Mouse (Mus musculus): ENCODE measurements around the gene Hist1h2ba.

Gene Hist1h2ba

DNA sequence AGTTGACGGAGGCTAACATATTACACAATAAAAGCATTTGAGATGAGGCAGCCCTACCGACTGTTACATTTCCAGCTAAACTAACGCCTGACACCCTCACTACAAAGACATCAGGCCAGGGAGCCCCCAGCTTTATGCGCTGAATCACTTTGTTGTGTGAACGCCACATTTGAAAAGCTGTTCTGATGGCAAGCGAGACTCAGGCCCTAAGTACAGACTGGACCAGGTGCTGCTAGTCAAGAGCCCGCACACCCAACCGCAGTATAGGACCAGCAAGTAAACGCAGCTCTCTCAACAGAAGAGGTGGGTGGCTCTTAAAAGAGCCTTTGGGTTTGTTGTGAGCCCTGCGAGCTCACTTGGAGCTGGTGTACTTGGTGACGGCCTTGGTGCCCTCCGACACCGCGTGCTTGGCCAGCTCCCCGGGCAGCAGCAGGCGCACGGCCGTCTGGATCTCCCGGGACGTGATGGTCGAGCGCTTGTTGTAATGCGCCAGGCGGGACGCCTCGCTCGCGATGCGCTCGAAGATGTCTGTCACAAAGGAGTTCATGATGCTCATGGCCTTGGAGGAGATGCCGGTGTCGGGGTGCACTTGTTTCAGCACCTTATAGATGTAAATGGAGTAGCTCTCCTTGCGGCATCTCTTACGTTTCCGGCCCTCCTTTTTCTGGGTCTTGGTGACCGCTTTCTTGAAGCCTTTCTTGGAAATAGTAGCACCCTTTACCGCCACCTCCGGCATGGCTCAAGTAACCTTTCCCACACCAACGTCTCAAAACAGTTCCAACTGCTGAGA lies at the start of gene Hist1h2ba:
Gene Hist1h2ba, minus strand, starts transcription at position 736 of the 790 bp plus-strand sequence.
- no peak for DNase-seq

GRCm38 (mm10) chr13:23972271-23972670 lies 38.3 kb upstream of the Hist1h2ba start:
- no peak for DNase-seq

DNA sequence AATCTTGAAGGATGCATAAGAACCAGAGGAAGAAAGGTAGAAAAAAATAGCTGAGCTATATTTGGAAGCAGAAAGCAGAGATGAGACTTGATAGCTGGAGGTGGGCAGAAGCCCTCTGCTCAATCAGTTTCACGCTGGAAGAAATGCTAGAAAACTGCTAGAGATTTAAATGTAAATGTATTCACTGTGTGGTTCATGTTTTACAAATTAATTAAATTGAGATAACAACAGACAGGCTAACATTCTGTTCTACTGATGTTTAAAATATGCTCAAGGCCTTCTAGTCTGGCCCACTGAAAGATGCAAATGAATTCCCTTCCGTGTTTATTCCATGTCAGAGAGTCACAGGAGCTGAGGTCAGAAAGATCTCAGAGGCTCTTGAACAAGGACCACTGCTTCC lies 37.9 kb upstream of the Hist1h2ba start:
- no peak for DNase-seq

GRCm38 (mm10) chr13:23964909-23965308 lies 31.0 kb upstream of the Hist1h2ba start:
- DNase-seq, result no peak

GRCm38 (mm10) chr13:23959776-23960175 lies 25.8 kb upstream of the Hist1h2ba start:
- no peak for DNase-seq

DNA sequence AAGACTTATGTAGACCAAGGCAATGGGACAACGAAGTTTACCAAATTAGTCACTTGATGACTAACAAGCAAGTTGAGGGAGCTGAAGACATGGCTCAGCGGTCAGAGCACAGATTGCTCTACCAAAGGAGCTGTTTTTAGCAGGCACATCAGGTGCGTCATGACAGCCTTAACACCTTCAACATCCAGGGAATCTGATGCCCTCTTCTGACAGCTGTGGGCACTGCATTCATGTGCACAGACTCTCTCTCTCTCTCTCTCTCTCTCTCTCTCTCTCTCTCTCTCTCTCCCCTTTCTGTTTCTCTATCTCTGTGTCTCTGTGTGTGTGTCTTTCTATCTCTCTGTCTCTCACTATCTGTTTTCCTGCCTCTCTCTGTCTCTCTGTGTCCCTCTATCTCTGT lies 17.0 kb upstream of the Hist1h2ba start:
- peak in 1 of 2 experiments; percentile 12 for DNase-seq

DNA sequence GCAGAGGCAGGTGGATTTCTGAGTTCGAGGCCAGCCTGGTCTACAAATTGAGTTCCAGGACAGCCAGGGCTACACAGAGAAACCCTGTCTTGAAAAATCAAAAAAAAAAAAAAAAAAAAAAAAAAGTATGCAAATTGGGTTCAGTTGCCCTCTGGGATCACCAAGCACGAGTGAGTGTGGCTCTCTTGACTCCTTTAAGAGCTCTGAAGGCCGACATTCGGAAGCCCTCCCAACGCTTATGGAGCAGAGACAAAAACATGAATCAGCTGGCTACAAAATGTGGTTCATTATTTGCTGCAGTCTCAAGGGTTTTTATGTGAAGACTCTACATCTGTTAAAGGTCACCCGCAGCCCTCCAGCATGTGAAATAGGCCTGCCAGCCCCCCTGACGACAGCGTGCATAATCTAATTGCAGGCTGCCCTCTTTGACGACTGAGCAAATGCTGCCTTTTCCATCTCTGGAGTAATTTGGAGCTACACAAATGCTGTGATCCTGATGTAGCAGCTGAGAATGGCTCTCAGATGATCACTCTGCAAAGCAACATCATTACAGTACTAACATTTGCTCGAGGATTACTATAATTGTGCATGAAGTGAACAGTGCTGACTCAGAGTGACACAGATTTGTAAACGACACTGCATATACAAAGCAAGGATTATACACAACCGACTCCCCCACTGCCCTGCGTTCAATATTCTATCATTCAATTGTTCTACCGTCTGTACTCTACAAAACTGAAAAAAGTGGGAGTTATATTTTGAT lies 15.7 kb upstream of the Hist1h2ba start:
- DNase-seq, result no peak

- no peak for DNase-seq
Observed at GRCm38 (mm10) chr13:23946254-23946653, 12.3 kb upstream of the Hist1h2ba start.

DNA sequence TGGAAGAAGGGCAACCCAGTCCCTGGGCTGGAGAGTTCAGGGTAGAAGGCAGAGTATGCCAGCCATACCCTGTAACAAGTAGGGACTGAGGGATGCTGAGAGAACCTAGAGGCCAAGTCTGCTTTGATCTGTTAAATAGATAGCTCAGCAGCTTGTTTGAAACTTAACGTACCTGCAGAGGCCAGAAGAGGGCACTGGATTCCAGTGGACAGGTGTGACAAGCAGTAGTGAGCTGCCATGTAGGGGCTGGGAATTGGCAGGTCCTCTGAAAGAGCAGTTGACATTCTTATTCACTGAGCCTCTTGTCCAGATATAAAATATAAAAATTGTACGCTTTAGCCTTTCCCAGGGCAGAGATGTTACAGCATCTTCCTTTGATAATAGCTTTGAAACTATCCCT lies 8.9 kb upstream of the Hist1h2ba start:
- no peak for DNase-seq

- peak in 1 of 2 experiments; percentile 7 for DNase-seq
Observed at GRCm38 (mm10) chr13:23940291-23940690, 6.3 kb upstream of the Hist1h2ba start.

DNA sequence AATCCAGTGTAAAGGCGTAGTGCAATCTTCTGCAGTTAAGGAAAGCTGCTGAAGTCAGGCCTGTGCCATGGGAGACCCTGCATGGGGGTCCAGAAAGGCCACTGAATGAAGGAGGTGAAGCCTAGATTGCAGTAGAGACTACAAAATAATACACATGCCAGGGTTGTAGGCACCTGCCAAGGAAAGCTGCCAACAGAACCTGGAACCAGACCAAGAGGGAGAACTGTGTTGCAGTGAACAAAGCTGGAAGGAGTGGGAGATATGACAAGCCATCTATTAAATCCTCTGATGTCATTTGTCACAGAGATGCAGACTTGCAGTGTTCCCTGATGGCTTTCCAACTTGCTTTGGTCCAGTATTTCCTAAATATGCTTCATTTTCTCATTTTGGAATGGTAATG lies 4.7 kb upstream of the Hist1h2ba start:
- no peak for DNase-seq

DNA sequence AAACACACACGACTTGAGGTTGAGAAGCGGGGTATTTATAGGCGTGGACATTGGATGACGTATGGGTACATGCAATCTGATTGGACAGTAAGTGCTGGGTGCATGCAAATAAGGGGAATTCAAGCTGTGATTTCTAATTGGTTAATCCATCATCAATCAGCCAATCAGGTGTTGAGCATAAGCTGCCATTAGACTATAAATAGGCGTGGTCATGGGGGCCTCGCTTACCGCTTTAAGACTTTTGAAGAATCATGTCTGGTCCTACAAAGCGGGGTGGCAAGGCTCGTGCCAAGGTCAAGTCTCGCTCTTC lies 210 bp upstream of the Hist1h2ba start, which contains the start of gene Hist1h2aa:
Gene Hist1h2aa, plus strand, starts transcription at position 252 of the 310 bp plus-strand sequence.
- DNase-seq, result no peak

GRCm38 (mm10) chr13:23930904-23931303 lies 3.1 kb downstream of the Hist1h2ba start:
- DNase-seq, result peak in 1 of 2 experiments; percentile 11

- no peak for DNase-seq
Observed at GRCm38 (mm10) chr13:23930461-23930860, 3.5 kb downstream of the Hist1h2ba start.

- peak in 1 of 2 experiments; percentile 41 for DNase-seq
Observed at GRCm38 (mm10) chr13:23928637-23929036, 5.3 kb downstream of the Hist1h2ba start.

- DNase-seq, result no peak
Observed at GRCm38 (mm10) chr13:23925792-23926191, 8.2 kb downstream of the Hist1h2ba start.

DNA sequence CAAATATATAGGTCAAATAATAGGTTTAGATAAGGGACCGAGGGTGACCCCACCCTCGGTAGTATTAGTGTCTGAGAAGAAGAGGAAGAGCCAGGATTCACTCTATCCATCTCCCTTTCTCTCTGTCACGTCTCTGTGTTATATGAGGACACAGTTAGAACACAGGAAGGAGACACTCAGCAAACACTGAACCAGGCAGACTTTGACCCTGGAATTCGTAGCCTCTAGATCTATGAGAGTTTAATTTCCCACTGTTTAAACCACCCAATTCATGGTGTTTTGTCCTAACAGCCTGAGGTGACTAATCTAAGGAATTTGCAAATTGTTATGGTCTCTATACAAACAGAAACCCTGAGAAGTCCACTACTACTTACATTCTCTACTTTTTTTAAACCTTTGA lies 16.3 kb downstream of the Hist1h2ba start:
- DNase-seq, result no peak

DNA sequence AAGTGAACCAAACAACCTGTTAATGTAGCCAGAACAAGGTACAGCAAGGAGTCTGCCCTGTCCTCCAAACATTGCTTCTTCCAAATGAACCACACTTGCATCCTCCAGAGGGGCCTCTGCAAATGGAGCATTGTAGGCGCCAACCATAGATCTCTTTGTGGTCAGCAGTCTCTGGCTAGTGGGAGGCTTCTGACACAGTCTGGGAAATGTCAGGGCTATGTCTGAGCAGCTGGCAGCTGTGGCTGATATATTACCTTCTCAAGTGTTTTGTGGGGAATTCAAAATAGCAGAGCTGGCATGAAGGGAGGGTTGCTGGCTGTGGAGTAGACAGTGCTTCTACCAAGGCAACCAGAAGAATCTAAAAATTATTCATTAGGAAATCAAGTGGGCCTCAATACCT lies 17.8 kb downstream of the Hist1h2ba start:
- DNase-seq, result no peak

- DNase-seq, result no peak
Observed at GRCm38 (mm10) chr13:23914376-23915167, 19.4 kb downstream of the Hist1h2ba start, which contains the start of gene Slc17a4. Slc17a4 (minus strand) TSS chr13:23915009.

GRCm38 (mm10) chr13:23913791-23914306 lies 20.1 kb downstream of the Hist1h2ba start:
- DNase-seq, result peak in 1 of 2 experiments; percentile 10

DNA sequence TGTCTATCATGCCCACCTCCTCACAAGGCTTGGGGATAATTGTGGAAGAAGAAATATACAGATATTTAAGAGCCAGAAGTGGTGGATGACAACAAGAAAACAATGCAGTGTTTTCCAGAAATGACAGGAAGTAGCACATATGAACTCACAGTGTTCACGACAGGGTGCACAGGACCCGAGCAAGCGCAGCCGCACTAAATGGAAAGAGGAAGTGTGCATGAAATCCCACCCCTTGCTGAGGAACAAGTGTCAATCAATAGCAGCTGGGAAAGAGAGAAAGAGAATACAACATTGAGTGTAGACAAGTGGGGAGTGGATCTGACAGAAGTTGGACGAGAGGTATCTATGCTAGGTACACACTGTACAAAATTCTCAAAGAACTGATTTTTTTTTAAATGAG lies 22.6 kb downstream of the Hist1h2ba start:
- no peak for DNase-seq

- no peak for DNase-seq
Observed at GRCm38 (mm10) chr13:23910121-23910520, 23.8 kb downstream of the Hist1h2ba start.

DNA sequence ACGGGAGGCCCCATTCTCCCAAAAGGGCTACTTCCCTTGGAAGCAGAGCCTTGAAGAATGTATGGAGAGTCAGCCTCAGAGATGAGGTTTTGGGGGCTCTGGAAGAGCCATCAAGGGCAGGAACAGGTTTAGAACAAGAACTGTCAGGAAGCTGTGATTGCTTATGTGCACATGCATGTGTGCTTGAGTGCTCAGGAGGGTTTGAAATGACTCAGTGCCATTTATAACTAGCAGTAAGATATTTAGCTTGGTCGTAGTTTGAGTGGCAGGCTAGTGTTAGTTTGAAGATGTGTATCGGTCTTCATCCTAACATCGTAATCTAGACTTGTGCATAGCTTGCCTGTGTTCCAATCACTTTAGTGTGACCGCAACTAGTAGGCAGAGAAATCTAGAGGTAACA lies 27.1 kb downstream of the Hist1h2ba start:
- no peak for DNase-seq

All from lung, adult 18-20 months (tissue).